Mouse (Mus musculus): ENCODE data around the gene Rb1.

Gene Rb1

DNA sequence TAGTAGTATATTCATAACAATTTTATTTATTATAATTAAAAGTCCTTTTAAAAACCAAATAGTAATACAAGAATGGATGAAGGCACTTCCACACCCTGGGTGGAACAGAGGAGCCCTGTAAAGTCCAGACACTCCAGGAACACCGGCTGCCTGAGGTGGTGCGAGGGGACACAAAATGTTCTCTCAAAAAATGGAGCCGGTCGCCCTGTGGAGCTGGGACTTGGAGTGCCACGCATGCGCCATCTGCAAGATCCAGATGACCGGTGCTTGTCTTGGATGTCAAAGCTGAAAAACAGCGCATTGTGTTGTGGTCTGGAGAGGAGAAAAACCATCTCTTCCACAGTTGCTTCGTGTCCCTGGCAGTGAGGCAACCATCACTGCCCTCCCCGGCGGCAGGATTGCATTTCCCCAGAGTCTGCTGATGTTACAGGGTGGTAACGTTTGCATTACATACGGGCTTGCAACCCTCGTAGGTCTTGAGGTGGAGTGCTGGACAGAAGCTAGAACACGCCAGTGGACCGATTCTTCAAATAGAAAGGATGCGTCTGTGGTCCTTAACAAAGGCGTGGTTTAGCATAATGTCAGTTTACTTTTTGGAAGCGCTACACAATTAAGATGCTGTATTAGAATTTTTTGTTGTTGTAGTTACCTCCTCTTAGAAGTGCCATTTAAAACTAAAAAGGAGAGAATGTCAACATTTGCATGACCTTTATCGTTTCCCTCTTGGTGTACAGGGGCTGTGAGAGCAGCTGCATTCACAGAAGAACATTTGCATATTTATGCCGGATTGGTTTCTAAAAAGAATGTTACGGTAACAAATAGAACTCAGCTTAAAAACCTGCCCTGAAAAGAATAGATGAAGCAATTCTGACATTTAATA lies 9.5 kb upstream of the Rb1 start:
- no peak for DNase-seq (ENCODE audit: low spot score)

DNA sequence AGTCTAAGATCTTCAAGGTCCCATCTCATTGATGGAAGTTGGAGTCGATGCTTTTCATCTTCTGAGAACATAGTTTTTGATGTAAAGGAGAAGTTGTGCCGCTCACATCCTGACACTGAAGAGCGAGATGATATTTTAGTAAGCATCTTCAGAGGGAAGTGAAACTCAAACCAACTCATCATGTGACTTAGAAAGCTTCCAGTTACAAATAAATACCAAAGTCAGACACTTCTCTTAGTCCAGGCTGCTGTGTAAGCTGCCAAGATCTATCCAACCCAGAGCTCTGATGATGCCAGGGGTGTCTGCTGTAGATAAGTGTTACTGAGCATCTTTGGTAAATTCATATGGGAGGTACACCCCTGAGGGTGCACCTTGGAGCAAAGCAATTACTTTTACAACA lies 8.3 kb upstream of the Rb1 start:
- DNase-seq (ENCODE audit: low spot score): no peak

DNA sequence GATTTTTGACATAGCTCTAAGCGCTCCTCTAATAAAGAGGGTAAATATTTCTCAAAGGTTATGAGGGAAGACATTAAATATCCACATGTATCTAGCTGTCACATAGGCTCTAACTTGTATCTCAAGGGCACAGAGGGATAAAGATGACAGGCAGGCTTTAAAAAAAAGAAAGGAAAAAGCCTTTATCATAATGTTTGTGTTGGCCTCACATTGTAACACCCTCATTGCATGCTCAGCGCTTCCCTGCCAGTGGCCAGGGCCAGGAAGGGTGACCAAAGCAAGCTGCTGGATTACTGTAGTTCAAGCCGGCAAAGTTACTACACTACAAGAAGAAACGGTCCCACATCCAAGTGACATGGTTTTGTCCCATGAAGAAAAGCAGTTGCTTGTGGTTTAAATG lies 5.8 kb upstream of the Rb1 start:
- DNase-seq (ENCODE audit: low spot score): no peak

DNA sequence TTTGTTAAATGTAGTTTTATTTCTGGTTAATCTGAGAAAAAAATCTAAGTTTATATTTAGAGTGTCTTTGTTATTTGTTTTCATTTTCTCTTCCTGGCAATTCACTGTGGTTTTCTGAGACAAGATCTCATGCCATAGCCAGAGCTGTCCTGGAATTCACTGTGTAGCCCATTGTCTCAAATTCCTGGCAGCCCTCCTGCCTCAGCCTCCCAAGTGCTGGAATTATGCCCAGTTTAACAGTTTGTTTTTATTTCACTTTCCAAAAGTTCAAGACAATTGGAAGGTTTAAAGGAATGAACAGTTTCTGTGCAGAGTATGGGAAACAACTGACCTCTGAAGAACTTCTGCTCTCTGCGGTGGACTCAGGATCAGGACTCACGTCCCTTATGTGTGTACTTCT lies 4.2 kb upstream of the Rb1 start:
- no peak for DNase-seq (ENCODE audit: low spot score)

DNA sequence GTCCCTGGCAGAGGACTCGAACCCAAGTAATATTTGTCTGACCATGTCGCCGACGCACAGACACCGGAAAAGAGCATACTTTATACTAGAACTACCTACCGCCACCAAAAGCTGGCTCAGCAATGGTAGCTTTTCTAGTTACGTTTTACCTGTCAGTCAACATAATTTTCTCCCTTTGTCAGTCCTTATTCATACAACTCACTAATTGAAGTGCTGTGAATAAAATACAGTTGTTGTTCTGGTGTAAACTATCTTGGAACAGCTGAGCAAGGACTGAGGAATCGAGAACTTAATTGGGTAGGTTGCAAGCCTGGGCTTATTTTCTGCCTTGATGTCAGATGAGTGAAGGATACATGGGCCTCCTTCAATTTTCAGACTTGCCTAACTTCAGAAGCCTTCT lies 889 bp upstream of the Rb1 start:
- no peak for DNase-seq (ENCODE audit: low spot score)

DNA sequence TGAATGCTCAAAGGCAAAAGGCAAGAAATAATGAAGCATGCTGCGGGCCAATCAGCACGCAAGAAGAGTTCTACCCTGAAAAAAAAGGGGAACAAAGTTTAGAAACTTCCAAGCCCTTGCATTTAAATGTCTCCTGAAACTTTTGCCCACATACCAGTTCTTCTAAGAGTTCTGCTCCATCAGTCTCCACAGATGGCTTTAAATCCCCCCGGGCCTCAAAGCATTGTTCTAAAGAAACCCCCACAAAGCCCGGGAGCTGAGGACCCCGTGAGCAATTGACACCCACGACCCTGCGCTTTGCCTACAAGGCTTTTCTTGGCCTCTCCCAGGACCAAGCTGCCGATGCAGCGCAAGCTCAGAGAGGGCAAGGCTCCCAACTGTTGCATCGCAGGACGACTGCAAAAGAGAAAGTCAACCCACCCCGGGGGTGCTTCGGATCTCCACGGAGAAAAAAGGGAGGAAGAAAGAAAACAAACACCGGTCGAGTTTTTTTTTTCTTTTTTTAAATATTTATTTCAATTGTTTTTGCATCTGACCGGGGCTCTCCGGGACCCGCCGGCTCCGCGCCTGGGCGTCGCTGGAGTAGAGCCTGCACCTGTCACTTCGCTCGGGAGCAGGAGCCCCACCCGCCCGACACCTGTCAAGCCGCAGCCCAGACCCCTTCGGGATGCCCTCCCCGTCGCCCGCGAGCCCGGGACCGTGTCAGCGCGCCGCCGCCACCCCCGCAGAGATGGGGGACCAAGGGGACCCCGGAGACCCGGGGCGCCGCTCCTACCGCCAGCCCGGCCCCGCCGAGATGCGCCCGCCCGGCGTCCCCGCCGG lies 777 bp downstream of the Rb1 start:
- peak; percentile 42 for DNase-seq (ENCODE audit: low spot score)

DNA sequence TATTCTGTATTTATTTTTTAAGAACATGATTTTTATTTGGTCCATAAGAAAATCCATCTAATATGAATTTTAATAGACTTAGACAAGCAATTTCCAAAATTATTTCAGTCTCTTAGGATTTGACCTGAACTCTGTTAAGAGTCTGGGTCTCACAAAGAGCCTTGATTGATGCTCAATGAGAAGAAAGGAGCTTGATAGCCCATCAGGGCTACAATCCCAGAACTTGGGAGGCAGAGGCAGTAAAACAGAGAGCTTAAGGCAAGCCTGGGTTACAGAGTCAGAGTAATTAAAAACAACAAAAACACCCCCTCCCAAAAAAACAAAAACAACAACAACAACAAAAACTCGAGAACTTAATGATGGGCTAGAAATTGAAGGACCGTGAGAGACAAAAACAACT lies 1.7 kb downstream of the Rb1 start:
- DNase-seq (ENCODE audit: low spot score): no peak

DNA sequence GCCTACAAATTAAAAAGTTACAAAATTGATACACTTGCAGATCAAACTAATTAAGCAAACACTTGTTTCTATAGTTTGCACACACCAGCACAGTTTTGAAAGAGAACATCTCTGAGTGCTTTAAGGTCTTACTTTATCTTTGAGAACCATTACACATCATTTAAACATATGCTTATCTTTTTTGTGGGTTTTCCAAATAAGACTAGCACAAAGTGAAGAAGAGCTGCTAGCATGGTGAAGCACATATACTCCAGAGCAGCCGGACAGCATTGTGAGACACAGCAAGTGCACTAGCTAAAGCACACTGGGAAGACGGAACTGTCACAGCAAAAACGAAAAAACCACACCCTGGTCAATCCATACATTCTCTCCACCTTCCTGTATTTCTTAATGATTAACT lies 3.5 kb downstream of the Rb1 start:
- DNase-seq (ENCODE audit: low spot score): no peak

DNA sequence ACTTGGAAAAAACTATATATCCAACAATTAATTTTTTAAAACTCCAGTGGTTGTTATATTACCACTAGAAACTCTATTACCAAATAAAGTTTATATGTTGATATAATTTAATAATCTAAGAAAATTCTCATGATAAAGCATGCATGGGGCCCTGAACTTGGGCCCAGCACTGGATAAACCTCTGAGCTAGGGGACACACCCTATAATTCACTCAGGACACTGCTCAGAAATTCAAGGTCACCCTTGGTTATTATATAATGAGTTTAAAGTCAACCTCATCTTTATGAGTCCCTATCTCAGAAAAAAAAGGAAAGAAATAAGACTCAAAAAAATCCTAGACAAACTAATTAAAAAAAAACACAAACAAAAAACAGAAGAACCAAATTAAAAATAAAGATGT lies 8.7 kb downstream of the Rb1 start:
- no peak for DNase-seq (ENCODE audit: low spot score)

DNA sequence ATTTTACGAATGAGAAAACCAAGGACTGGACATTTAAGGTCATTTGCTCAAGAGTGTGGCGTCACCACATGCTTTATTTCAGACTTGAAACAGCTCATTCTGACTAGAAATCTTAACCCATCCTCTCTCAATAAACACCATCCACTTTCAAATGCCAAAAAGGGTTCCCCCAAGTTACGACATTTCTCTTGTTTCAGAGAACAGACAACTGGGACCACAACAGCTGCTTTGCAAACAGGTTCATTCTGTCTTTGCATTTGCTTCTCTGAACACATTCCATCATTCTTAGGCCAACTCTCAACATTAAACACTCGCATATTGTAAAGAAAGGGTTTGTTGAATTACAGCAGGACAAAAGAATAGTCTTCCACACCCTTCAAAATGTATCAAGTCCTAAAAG lies 11.8 kb downstream of the Rb1 start:
- no peak for DNase-seq (ENCODE audit: low spot score)

DNA sequence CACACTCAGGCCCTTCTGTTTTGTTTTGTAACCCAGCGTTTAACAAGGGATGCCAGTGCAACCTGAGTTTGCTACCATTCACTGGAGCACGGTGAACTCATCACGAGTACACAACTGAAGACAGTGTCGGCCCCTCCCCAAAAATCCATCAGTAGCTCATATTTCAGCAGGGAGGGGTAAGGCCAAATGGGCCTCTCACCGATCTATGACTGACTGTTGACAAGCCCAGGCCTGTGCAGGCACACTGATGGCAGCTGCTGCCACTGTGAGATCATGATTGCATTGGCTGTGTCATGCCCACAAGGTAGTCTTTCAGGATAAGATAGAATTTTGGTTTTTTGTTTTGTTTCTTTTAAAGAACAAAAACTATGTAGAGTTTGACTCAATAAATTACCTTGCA lies 12.2 kb downstream of the Rb1 start:
- no peak for DNase-seq (ENCODE audit: low spot score)

DNA sequence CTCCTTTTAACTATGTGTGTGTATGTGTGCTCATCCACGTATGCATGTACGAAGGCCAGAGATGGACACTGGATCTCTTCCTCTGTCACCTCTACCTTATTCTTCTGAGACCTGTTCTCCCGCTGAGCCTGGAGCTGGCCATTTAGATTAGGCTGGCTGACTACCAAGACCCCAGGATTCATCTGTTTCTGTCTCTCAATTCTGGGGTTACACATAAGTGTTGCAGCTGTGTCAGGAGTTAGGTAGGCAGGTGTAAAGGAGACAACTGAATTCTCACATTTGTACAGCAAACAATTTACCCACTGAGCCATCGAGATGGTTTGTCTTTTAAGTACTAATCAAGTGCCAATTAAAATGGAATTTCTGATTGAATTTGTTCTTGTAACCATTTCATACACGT lies 12.7 kb downstream of the Rb1 start:
- no peak for DNase-seq (ENCODE audit: low spot score)

DNA sequence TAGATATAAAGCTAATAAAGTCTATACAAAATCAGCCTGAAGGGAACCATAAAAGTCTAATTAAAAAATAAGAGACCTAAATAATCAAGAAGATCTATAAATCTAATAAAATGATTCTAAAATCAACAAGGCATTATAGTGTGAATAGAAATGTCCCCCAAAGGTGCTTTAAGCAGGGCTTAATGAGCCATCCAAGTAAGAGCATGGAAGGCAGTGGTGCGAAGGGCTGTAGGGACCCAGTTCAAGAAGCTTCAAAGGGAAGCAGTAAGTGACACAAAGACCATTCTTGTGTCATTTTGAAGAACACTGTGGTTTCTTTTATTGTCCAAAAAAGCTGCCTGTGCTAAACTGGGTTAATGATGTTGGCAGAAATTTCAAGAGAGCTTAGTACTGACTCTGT lies 18.1 kb downstream of the Rb1 start:
- DNase-seq (ENCODE audit: low spot score): no peak

DNA sequence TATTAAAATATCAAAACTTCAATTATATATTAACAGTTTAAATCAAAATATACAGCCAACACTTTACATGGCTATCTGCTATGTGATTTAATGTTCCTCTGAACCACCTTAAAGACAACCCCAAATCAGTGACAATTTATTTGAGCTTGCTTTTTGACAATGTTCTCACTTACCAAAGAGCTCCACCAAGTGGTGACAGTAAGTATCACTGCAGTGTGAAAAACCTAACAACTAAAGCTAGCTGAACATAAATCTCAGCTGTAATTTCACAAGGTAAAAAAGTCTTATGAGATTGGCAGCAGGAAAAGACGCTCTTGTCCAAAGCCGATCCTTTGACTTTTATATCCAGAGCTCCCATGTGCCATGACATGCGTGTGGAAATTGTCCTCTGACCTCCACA lies 22.4 kb downstream of the Rb1 start:
- peak; percentile 79 for DNase-seq (ENCODE audit: low spot score)

DNA sequence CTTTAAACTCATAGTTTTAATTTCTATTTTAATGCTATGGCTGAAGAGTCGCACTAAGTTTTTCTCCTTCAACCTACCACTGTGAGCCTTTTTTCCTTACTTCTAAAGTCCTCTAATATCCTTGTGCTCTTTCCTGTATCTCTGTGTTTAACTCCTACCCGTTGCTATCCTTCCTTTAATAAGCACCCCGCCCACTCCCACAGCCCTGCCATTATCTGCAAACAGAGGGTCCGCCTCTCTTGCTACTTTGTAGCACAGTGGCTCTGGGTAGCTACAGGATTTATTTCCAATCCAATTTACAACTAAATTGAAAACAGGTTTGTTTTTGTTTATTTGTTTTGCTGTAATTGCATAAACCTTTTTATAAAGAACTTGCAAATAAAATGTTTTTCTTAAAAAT lies 23.8 kb downstream of the Rb1 start:
- DNase-seq (ENCODE audit: low spot score): no peak

DNA sequence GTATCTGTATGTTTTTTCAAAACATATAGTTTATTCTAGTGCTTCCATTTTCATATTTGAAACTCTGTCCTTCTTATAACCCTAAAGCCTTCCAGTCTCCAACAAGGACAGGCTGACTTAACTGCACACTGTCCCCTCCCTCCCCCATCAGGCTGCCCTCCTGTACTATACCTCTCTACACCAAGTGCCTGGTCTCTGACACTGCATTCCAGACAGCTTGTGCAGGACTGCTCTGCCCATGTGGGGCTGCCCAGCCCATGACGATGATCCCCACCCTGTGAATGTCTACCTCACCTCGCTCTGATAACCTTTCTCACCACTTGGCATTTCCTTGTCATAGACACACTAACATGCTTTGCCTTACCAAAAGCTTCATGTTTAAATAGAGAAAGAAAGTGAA lies 30.1 kb downstream of the Rb1 start:
- DNase-seq (ENCODE audit: low spot score): no peak

DNA sequence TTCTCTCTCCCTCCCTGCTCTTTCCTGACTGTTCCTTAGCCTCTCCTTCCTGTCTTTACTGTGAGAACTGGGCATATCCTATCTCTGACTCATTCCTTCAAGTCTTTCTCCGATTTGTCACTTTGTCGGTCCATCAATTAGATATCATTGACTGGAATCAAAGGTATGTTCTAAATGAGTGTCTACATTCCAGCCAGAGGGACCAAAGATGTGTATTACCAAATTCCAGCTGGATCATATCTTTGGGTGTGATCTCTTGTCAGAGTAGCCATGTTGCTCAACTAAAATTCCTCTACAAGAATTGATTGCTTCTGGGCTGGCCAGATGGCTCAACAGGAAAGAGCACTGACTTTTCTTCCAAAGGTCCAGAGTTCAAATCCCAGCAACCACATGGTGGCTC lies 32.0 kb downstream of the Rb1 start:
- no peak for DNase-seq (ENCODE audit: low spot score)

DNA sequence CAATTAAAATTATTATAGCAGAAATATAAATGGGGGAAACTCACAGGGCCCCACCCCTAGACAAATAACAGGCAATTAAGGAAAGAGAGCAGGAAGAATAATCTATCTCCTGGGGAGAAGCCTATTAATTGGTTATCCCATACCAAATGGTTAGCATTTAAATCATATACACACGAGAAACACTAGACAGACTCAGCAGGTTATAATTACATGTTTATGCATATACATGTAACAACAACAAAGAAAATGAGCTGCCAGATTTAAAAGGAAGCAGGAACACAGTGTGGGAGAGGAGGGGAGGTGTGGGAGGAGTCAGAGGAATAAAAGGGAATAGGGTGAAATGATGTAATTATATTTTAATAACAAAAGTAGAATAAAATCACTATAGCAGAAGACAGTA lies 33.2 kb downstream of the Rb1 start:
- no peak for DNase-seq (ENCODE audit: low spot score)

DNA sequence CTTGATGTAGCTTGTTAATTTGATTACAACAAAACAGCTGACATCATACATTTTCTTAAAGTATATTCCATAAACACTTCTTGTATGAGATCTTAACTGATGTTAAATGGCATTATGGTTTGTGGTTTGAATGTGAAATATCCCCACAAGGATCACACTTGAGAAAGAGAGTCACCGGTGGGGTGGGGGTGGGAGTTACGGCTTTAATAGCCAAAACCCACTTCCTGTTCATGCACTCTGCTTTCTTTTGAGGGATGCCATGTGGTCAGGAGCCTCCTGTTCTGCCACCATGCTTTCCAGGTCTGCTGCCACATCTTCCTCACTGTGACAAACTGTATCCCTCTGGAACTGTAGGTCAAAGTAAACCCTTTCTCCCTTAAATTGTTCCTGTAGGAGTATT lies 35.7 kb downstream of the Rb1 start:
- DNase-seq (ENCODE audit: low spot score): no peak

DNA sequence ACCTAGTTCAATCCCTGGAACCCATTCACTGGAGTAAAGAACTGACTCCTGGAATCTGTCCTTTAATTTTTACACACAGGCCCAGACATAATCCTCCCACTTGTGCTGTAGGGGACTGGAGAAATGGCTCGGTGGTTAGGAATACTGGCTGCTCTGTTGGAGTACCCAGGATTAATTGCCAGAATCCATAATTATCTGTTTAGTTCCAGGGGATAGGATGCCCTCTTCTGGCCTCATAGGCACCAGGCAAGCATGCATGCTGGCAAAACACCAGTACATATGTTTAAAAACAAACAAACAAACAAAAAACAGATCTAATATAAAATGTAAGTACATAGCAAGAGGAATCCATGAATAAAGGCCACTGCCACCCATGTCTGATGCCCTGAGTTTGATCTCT lies 44.6 kb downstream of the Rb1 start:
- DNase-seq (ENCODE audit: low spot score): peak; percentile 32

DNA sequence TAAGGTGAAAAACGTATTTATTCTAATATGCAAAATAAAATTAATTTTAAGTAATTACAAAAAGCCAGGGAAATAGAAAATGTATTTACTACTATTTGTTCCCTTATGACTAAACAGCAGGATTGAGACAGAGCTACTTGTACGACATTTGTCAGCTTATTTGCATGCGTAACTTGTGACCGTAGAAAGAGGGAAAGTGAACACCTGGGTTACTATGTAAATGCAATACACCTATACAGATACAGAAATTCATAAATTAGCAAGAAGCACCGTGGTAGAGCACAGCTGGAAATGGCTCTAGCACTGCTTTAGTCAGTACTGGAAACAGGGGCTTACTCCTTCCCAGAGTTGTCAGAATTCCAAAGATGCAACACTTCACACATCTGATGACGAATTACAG lies 46.5 kb downstream of the Rb1 start:
- DNase-seq (ENCODE audit: low spot score): no peak

DNA sequence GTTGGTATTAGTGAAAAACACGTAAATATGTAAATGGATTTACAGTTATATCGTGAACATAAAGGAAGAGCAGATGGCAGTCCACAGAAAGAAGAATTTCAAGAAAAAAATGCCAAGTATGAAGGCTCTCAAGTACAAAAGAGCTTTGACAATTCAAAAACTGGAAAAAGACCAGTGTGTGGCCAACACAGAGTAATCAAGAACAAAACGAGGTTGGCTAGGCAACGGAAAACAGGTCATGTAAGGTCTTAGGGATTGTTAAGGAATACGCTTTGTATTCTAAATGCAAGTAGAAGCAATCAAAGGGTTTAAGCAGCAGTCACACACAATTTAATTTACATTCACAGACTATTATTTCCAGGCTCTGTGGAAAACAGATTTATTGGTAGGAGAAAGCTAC lies 53.8 kb downstream of the Rb1 start:
- no peak for DNase-seq (ENCODE audit: low spot score)

DNA sequence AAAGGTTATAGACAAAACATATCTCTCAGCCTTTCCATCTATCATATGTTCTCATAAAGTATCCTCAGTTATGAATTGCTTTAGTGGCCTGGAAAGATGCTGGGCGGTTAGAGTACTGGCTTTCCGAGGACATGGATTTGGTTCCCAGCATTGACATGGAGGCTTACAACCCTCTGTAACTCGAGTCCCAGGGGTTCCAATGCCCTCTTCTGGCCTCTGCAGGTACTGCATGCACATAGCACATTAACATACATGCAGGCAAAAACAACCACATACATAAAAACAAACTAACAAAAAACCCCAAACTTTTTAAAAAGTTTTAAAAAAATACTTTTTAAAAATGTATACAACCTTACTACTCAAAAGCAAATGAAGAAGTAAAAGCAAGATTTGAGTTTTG lies 59.5 kb downstream of the Rb1 start:
- no peak for DNase-seq (ENCODE audit: low spot score)

DNA sequence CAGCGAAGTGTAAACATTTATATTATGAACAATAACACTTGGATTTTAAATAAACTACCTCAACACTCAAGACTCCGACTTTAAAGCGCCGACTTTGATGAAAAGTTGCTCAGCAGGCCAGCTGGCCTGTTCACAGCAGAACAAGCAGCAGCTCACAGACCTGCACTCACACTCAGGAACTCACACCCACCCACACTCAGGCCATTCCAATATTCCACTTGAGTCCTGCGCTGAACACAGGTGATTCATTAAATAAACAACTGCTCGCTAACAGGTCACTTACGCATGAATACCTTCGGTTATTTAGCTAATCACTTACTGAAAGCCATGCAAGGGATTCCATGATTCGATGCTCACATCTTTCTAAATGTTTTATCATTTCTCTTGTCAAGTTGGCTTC lies 63.4 kb downstream of the Rb1 start:
- no peak for DNase-seq (ENCODE audit: low spot score)

All from retina, embryonic 14.5 days (tissue).